In genomic region chr4:156026013-156026412, GRCm38 (mm10) we compare ENCODE assay signal across 8 mouse cellular contexts. TPM values are rescaled to one million over a fixed set of nuclear protein-coding genes. Genes with fewer than 3 reads are reported as not detected.
DNase-seq lines count a peak whose midpoint lies in the region; ATAC-seq and TF ChIP-seq lines count a peak whose summit lies in the region.

TSS of gene Tnfrsf18 (plus strand) at chr4:156026164.

- peaks cover 9% of the 10 kb centered on the region; the same call in 1 of the 2 replicates for H3K36me3 ChIP-seq in intestine, postnatal 0 days (ENCODE audit: control insufficient read depth, insufficient read depth)
- H3K36me3 ChIP-seq in intestine, embryonic 15.5 days = 0 out of 2 replicates have a peak, but pooled peaks cover 2% of the 10 kb centered on the region
- peaks cover 3% of the 10 kb centered on the region; the same call in 1 of the 2 replicates for H3K36me3 ChIP-seq in heart, postnatal 0 days (replicated peaks; ENCODE audit: control insufficient read depth, insufficient read depth, low read length)
- H3K36me3 ChIP-seq in hindbrain, embryonic 16.5 days (ENCODE audit: control insufficient read depth, insufficient read depth, low read length) = peaks cover 5% of the 10 kb centered on the region; the same call in 1 of the 2 replicates

- peak; percentile 45; the same call in 1 of the 2 replicates for TF ChIP-seq CTCF in intestine, postnatal 0 days (IDR thresholded peaks at IDR 0.05; ENCODE audit: low read depth)
- TF ChIP-seq CTCF in heart, postnatal 0 days (IDR thresholded peaks at IDR 0.05; ENCODE audit: low read depth) = peak; percentile 44

- H3K27me3 ChIP-seq in intestine, postnatal 0 days (replicated peaks; ENCODE audit: control insufficient read depth, insufficient read depth, low read length) = no peaks in the 10 kb centered on the region
- no peaks in the 10 kb centered on the region for H3K27me3 ChIP-seq in intestine, embryonic 15.5 days (replicated peaks)
- no peaks in the 10 kb centered on the region for H3K27me3 ChIP-seq in heart, postnatal 0 days (ENCODE audit: control insufficient read depth, insufficient read depth, low read length)
- H3K27me3 ChIP-seq in hindbrain, embryonic 16.5 days (replicated peaks; ENCODE audit: control insufficient read depth, insufficient read depth, low read length) = no peaks in the 10 kb centered on the region

- peaks cover 8% of the 10 kb centered on the region; the same call in 1 of the 2 replicates for H3K4me1 ChIP-seq in intestine, postnatal 0 days (replicated peaks; ENCODE audit: control insufficient read depth, insufficient read depth, low read length)
- H3K4me1 ChIP-seq in intestine, embryonic 15.5 days (replicated peaks) = peaks cover 14% of the 10 kb centered on the region
- H3K4me1 ChIP-seq in heart, postnatal 0 days (ENCODE audit: control insufficient read depth, insufficient read depth) = peaks cover 19% of the 10 kb centered on the region
- H3K4me1 ChIP-seq in hindbrain, embryonic 16.5 days (ENCODE audit: control insufficient read depth, insufficient read depth, low read depth, low read length) = peaks cover 8% of the 10 kb centered on the region

- H3K4me3 ChIP-seq in intestine, postnatal 0 days (ENCODE audit: low read depth, low read length) = no peak within 1 kb of the TSS
- no peak within 1 kb of the TSS for H3K4me3 ChIP-seq in intestine, embryonic 15.5 days (replicated peaks)
- no peak within 1 kb of the TSS for H3K4me3 ChIP-seq in heart, postnatal 0 days (ENCODE audit: low read depth, low read length)
- no peak within 1 kb of the TSS for H3K4me3 ChIP-seq in hindbrain, embryonic 16.5 days (ENCODE audit: low read length)

- no peak within 1 kb of the TSS for H3K9ac ChIP-seq in intestine, postnatal 0 days (ENCODE audit: low read depth, low read length)
- H3K9ac ChIP-seq in intestine, embryonic 15.5 days = no peak within 1 kb of the TSS
- no peak within 1 kb of the TSS for H3K9ac ChIP-seq in heart, postnatal 0 days (replicated peaks; ENCODE audit: low read depth, low read length)
- no peak within 1 kb of the TSS for H3K9ac ChIP-seq in hindbrain, embryonic 16.5 days (ENCODE audit: low read depth, low read length)

- 42% methylated on average over 4 of the region's 4 CpGs for WGBS in intestine, postnatal 0 days
- WGBS in intestine, embryonic 15.5 days = 33% methylated on average over 4 of the region's 4 CpGs
- WGBS in heart, postnatal 0 days = 4% methylated on average over 4 of the region's 4 CpGs
- 54% methylated on average over 4 of the region's 4 CpGs for WGBS in hindbrain, embryonic 16.5 days

- intact Hi-C loops in left cerebral cortex, postnatal 36 days (cut with DNase I) = no loop called here

- no peak for TF ChIP-seq EP300 in heart, postnatal 0 days (IDR thresholded peaks at IDR 0.05; ENCODE audit: low read depth)

- H3K27ac ChIP-seq in intestine, postnatal 0 days (ENCODE audit: low read depth, low read length) = no peak within 1 kb of the TSS
- no peak within 1 kb of the TSS for H3K27ac ChIP-seq in intestine, embryonic 15.5 days
- peak within 1 kb of the TSS; percentile 18; the same call in 1 of the 2 replicates for H3K27ac ChIP-seq in heart, postnatal 0 days (ENCODE audit: low read depth)
- no peak within 1 kb of the TSS for H3K27ac ChIP-seq in hindbrain, embryonic 16.5 days (ENCODE audit: low read depth, low read length)

- H3K4me2 ChIP-seq in intestine, postnatal 0 days (replicated peaks; ENCODE audit: low read depth) = no peak within 1 kb of the TSS
- H3K4me2 ChIP-seq in intestine, embryonic 15.5 days (replicated peaks) = no peak within 1 kb of the TSS
- no peak within 1 kb of the TSS; the same call in 1 of the 2 replicates for H3K4me2 ChIP-seq in heart, postnatal 0 days (ENCODE audit: low read depth, low read length)
- H3K4me2 ChIP-seq in hindbrain, embryonic 16.5 days (ENCODE audit: low read length) = no peak within 1 kb of the TSS

- H3K9me3 ChIP-seq in intestine, postnatal 0 days (ENCODE audit: control insufficient read depth) = no peaks in the 10 kb centered on the region
- no peaks in the 10 kb centered on the region for H3K9me3 ChIP-seq in intestine, embryonic 15.5 days
- H3K9me3 ChIP-seq in heart, postnatal 0 days (replicated peaks; ENCODE audit: control insufficient read depth, low read length) = no peaks in the 10 kb centered on the region
- H3K9me3 ChIP-seq in hindbrain, embryonic 16.5 days (ENCODE audit: control insufficient read depth, low read length) = no peaks in the 10 kb centered on the region

- DNase-seq in T-cell, adult 2 months (ENCODE audit: low spot score) = peak; percentile 68
- DNase-seq in heart, postnatal 0 days (ENCODE audit: low spot score) = peak; percentile 33
- peak; percentile 66 to 71 for DNase-seq in left cerebral cortex, postnatal 36 days (ENCODE audit: low spot score in 2 of 2)
- DNase-seq in right cerebral cortex, postnatal 25 days = peak; percentile 72
- DNase-seq in ovary, adult 18-20 months (ENCODE audit: low spot score) = no peak

- no peak for ATAC-seq in intestine, postnatal 0 days
- no peak for ATAC-seq in intestine, embryonic 15.5 days
- ATAC-seq in heart, postnatal 0 days (ENCODE audit: insufficient read depth, low read depth) = peak; percentile 19; the same call in 1 of the 2 replicates
- no peak for ATAC-seq in hindbrain, embryonic 16.5 days

RNA-seq across cellular contexts. Expression of gene Tnfrsf18, which starts in this region (rescaled TPM):
- polyA plus RNA-seq in intestine, postnatal 0 days (2015; fragmentation: Nextera tagmentation; extraction: Ambion mirVana) = 0.55 and 0.56 TPM in 2 replicates
- polyA plus RNA-seq in intestine, embryonic 15.5 days (2015; fragmentation: Nextera tagmentation; extraction: Ambion mirVana) = 1.1 and 1.6 TPM in 2 replicates
- total RNA-seq in heart, postnatal 0 days (2014; rRNA removed; ENCODE audit: low replicate concordance) = 2.2 TPM in 1 of 2 replicates, not detected in the other
- polyA plus RNA-seq in heart, postnatal 0 days (2015; fragmentation: Nextera tagmentation; extraction: Ambion mirVana) = 0.88 and 1.00 TPM in 2 replicates
- total RNA-seq in left cerebral cortex, postnatal 36 days (2021) = not detected
- polyA plus RNA-seq in hindbrain, embryonic 16.5 days (2015; fragmentation: Nextera tagmentation; extraction: Ambion mirVana) = 1.7 and 1.8 TPM in 2 replicates

Comparison
In these comparisons a context has a peak if more than half of its experiments do, and no peak if none do; other contexts are left out.
1. Peak in DNase-seq in left cerebral cortex, postnatal 36 days; RNA of the gene not detected or under 1 TPM.